Mouse (Mus musculus) CH12F3 (cell line): ENCODE results near the gene Ppat.

Experiments used
- in situ Hi-C: fragments of 300-500 bp; cut with MboI; formaldehyde crosslinking; loops from 2 replicates; pipeline ENCODE4 v1.14.3; 2020; ENCODE audit warnings: low sequenced_read_pairs

Gene Ppat

DNA sequence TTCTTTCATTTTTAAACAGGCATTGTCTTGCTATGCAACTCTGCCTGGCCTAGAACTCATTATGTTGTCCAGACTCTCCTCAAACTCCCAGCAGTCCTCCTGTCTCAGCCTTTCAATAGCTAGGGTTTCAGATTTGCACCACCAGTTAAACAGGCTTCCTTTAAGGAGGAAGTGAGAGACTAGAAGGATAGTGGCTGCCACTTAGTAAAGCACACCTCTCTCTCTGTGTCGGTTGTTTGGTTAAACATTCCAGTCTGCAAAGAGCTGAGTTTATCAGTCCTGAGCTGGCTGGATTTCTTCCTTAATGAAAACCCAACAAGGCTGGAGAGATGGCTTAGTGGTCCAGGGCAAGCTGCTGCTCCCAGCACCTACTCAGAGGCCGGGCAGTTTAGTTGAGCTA lies 58.8 kb downstream of the Ppat start:
- in situ Hi-C loops, result no loop called here

DNA sequence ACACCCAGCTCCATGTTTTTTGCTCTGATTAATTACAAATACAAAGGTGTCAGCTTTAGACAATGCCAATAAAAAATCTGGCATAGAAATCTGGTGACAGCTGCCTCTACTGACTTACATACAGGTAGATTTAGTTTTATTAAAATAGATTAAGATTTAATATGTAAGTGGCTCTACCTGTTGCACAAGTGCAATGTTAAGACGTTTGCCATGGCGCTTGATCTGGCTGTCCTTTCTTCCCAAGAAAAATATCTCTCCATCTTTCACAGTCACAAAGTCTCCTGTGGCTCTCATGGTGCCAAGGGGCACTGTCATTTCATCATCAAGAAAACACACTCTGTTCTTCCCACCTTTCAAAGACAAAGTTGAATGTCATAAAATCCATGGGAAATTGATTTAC lies 64.4 kb downstream of the Ppat start:
- in situ Hi-C loops, result no loop called here

DNA sequence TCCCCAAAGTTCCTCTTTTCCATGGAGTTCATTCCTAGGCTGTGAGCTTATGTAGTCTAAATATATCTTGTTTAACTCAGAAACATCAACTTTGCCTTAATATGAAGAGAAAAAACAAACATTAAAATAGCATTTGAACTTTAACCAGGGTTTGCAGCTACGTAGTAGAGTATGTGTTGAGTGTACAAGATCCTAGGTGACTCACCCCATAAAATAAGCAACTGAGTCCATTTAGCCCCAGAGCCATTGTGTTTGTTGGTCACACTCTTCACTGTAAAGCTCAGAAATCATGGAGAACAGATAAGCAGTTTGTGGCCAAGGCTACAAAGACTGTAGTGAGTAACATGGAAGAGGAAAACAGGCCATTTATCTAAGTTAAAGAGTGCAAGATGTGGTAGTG lies 67.3 kb downstream of the Ppat start:
- in situ Hi-C loops, result no loop called here

DNA sequence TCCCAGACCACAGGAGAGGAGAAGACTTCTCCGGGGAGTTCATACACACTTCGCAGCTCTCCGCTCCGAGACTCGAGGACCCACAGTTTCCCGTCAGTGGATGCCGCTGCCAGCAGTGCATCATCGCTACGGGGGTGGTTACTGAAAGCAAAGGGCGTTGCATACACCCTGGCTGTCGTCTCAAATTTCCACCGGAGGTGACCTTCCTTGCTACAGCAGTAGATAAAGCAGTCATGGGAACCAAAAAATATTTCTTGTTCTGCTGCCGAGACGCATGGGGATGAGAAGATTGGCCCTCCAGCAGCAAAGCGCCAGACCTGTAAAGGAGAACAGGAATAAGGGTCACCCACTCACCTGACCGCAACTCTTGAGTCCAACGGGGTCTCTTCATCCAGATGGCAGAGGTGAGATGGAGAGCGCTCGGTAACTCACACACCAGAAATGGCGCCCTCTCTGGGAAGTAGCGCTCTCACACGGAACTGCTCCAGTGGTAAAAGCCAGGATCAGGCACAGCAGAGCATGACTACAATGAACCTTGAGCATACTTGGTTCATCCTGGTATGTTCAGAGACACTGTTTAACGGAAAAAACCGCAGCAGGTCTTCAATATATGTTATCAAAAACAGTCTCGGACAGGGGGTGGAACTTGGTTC lies 75.1 kb downstream of the Ppat start:
- in situ Hi-C loops, result no loop called here

DNA sequence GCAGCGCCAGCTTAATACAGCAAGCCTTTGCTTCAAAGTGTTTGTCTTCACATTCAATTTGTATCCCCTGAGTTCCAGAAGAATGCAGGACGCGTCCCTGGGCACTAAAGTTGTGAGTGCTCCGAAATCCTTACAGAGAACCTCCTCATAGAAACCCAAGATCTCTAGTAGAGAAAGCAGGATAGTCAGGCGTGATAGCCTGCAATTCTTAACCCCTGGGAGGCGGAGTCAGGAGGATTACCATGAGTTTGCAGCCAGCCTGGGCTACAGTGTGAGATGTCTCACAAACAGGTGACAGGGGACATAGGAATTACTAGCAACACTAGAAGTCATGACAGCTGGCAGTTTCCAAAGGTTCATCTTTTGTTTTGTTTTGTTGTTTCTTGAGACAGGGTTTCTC lies 81.8 kb downstream of the Ppat start:
- in situ Hi-C loops, result no loop called here

DNA sequence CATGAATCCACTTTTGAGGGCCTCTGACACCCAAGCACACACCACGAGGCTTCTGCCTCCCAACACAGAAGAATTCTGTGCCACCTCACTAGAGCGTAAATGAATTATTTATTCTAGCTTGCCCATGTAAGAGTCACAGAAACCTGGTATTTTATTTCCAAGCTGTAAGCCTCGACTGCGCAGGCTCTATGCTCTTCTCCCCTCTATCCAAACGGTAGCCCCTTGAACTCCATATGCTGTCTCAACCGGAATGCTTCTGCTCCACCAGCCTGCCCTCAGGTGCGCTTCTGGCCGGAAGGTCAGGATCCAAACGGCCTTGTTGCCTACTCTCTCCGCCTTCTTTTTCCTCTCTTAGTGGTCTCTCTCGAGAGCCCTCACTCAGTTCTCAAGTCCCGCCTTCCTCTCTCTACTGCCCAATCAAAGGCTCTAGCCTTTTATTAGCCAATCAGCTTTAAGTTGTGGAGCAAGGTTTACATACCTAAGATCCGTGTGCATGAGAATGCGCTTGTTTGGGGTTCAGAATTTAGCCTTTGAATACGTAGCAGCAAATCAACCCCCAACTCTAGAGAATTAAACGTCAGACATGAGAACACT lies 82.6 kb downstream of the Ppat start:
- in situ Hi-C loops, result no loop called here

DNA sequence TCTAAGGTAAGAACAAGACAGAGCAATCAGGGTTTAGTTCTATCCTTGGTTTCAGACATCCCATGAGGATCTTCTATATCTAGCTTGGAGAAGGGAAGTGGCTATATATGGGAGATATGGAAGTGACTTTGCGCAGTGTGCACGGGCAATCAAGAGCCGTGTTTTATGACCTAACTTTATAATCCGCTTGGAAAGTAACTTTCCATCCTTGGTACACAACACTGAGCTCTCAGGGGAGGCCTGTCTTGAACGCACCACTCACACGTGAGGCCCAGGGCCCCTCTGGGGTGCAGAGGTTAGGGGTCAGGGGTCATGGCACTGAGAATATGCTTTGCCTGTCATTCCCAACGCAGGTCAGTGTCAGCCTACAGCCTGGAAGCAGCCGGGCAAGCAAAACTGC lies 84.6 kb downstream of the Ppat start:
- in situ Hi-C loops, result no loop called here
